Mouse (Mus musculus): ENCODE measurements around the gene Ralbp1. TPM values are rescaled to one million over a fixed set of nuclear protein-coding genes. Genes with fewer than 3 reads are reported as not detected.

Ralbp1 gene
- polyA plus RNA-seq, 1 experiment, result 34.5 TPM

- no peaks in the 10 kb centered on the region for H3K27me3 ChIP-seq (ENCODE audit: control insufficient read depth)
- no peak overlapping the region for H3K4me3 ChIP-seq (replicated peaks)
- peaks cover 12% of the 10 kb centered on the region for H3K4me1 ChIP-seq (ENCODE audit: control insufficient read depth)
- H3K36me3 ChIP-seq (ENCODE audit: control insufficient read depth), result peaks cover 21% of the 10 kb centered on the region
- H3K9me3 ChIP-seq (ENCODE audit: control insufficient read depth, low read length), result no peaks in the 10 kb centered on the region
- no peak for TF ChIP-seq GATA1 (IDR thresholded peaks at IDR 0.05; ENCODE audit: low read length)
- TF ChIP-seq TAL1 (IDR thresholded peaks at IDR 0.05; ENCODE audit: low read length), result peak; percentile 41; the same call in 2 of the 3 replicates
These were observed 33.6 kb upstream of the Ralbp1 start for GRCm38 (mm10) chr17:65919235-65919634.

GRCm38 (mm10) chr17:65916135-65916668 is 30.6 kb upstream of the Ralbp1 start:
- TF ChIP-seq GATA1 (IDR thresholded peaks at IDR 0.05; ENCODE audit: low read length) (no peak), TAL1 (IDR thresholded peaks at IDR 0.05; ENCODE audit: low read length) (no peak)
- no peak overlapping the region for H3K4me3 ChIP-seq (replicated peaks)
- H3K9me3 ChIP-seq (ENCODE audit: control insufficient read depth, low read length), result no peaks in the 10 kb centered on the region
- H3K27me3 ChIP-seq (ENCODE audit: control insufficient read depth), result no peaks in the 10 kb centered on the region
- peaks cover 2% of the 10 kb centered on the region; the same call in 1 of the 2 replicates for H3K36me3 ChIP-seq (ENCODE audit: control insufficient read depth)
- peaks cover 15% of the 10 kb centered on the region for H3K4me1 ChIP-seq (ENCODE audit: control insufficient read depth)

- Histone ChIP-seq H3K4me1 (ENCODE audit: control insufficient read depth) (peaks cover 7% of the 10 kb centered on the region), H3K27me3 (ENCODE audit: control insufficient read depth) (no peaks in the 10 kb centered on the region), H3K36me3 (ENCODE audit: control insufficient read depth) (no peaks in the 10 kb centered on the region), H3K4me3 (replicated peaks) (no peak overlapping the region), H3K9me3 (ENCODE audit: control insufficient read depth, low read length) (no peaks in the 10 kb centered on the region)
- no peak for TF ChIP-seq GATA1 (IDR thresholded peaks at IDR 0.05; ENCODE audit: low read length)
- TF ChIP-seq TAL1 (IDR thresholded peaks at IDR 0.05; ENCODE audit: low read length), result no peak
These were observed 28.5 kb upstream of the Ralbp1 start for GRCm38 (mm10) chr17:65914083-65914482.

GRCm38 (mm10) chr17:65912202-65912601 is 26.6 kb upstream of the Ralbp1 start:
- Histone ChIP-seq H3K27me3 (ENCODE audit: control insufficient read depth) (no peaks in the 10 kb centered on the region), H3K36me3 (ENCODE audit: control insufficient read depth) (no peaks in the 10 kb centered on the region), H3K9me3 (ENCODE audit: control insufficient read depth, low read length) (no peaks in the 10 kb centered on the region), H3K4me3 (replicated peaks) (no peak overlapping the region), H3K4me1 (ENCODE audit: control insufficient read depth) (peaks cover 4% of the 10 kb centered on the region)
- TF ChIP-seq GATA1 (IDR thresholded peaks at IDR 0.05; ENCODE audit: low read length), result no peak
- no peak for TF ChIP-seq TAL1 (IDR thresholded peaks at IDR 0.05; ENCODE audit: low read length)

GRCm38 (mm10) chr17:65911285-65912069 is 25.9 kb upstream of the Ralbp1 start:
- no peaks in the 10 kb centered on the region for H3K36me3 ChIP-seq (ENCODE audit: control insufficient read depth)
- no peaks in the 10 kb centered on the region for H3K27me3 ChIP-seq (ENCODE audit: control insufficient read depth)
- no peak for TF ChIP-seq TAL1 (IDR thresholded peaks at IDR 0.05; ENCODE audit: low read length)
- TF ChIP-seq GATA1 (IDR thresholded peaks at IDR 0.05; ENCODE audit: low read length), result no peak
- peaks cover 9% of the 10 kb centered on the region for H3K4me1 ChIP-seq (ENCODE audit: control insufficient read depth)
- no peaks in the 10 kb centered on the region for H3K9me3 ChIP-seq (ENCODE audit: control insufficient read depth, low read length)
- H3K4me3 ChIP-seq (replicated peaks), result no peak overlapping the region

GRCm38 (mm10) chr17:65908270-65908669 is 22.7 kb upstream of the Ralbp1 start:
- H3K4me3 ChIP-seq (replicated peaks), result no peak overlapping the region
- no peaks in the 10 kb centered on the region for H3K27me3 ChIP-seq (ENCODE audit: control insufficient read depth)
- TF ChIP-seq TAL1 (IDR thresholded peaks at IDR 0.05; ENCODE audit: low read length), result no peak
- TF ChIP-seq GATA1 (IDR thresholded peaks at IDR 0.05; ENCODE audit: low read length), result no peak
- H3K36me3 ChIP-seq (ENCODE audit: control insufficient read depth), result no peaks in the 10 kb centered on the region
- H3K9me3 ChIP-seq (ENCODE audit: control insufficient read depth, low read length), result peaks cover 7% of the 10 kb centered on the region
- H3K4me1 ChIP-seq (ENCODE audit: control insufficient read depth), result peaks cover 10% of the 10 kb centered on the region

- TF ChIP-seq TAL1 (IDR thresholded peaks at IDR 0.05; ENCODE audit: low read length) (no peak), GATA1 (IDR thresholded peaks at IDR 0.05; ENCODE audit: low read length) (no peak)
- Histone ChIP-seq H3K36me3 (ENCODE audit: control insufficient read depth) (no peaks in the 10 kb centered on the region), H3K4me3 (replicated peaks) (peak overlapping the region; percentile 10), H3K27me3 (ENCODE audit: control insufficient read depth) (no peaks in the 10 kb centered on the region), H3K9me3 (ENCODE audit: control insufficient read depth, low read length) (peaks cover 12% of the 10 kb centered on the region), H3K4me1 (ENCODE audit: control insufficient read depth) (peaks cover 10% of the 10 kb centered on the region)
These were observed 21.4 kb upstream of the Ralbp1 start for GRCm38 (mm10) chr17:65906895-65907401.

GRCm38 (mm10) chr17:65906313-65906894 is 20.8 kb upstream of the Ralbp1 start:
- no peaks in the 10 kb centered on the region for H3K27me3 ChIP-seq (ENCODE audit: control insufficient read depth)
- peaks cover 12% of the 10 kb centered on the region for H3K9me3 ChIP-seq (ENCODE audit: control insufficient read depth, low read length)
- no peak overlapping the region for H3K4me3 ChIP-seq (replicated peaks)
- H3K36me3 ChIP-seq (ENCODE audit: control insufficient read depth), result no peaks in the 10 kb centered on the region
- no peak for TF ChIP-seq GATA1 (IDR thresholded peaks at IDR 0.05; ENCODE audit: low read length)
- TF ChIP-seq TAL1 (IDR thresholded peaks at IDR 0.05; ENCODE audit: low read length), result no peak
- peaks cover 10% of the 10 kb centered on the region for H3K4me1 ChIP-seq (ENCODE audit: control insufficient read depth)

- Histone ChIP-seq H3K36me3 (ENCODE audit: control insufficient read depth) (no peaks in the 10 kb centered on the region), H3K9me3 (ENCODE audit: control insufficient read depth, low read length) (peaks cover 12% of the 10 kb centered on the region), H3K4me1 (ENCODE audit: control insufficient read depth) (peaks cover 10% of the 10 kb centered on the region), H3K4me3 (replicated peaks) (no peak overlapping the region), H3K27me3 (ENCODE audit: control insufficient read depth) (no peaks in the 10 kb centered on the region)
- TF ChIP-seq TAL1 (IDR thresholded peaks at IDR 0.05; ENCODE audit: low read length) (no peak), GATA1 (IDR thresholded peaks at IDR 0.05; ENCODE audit: low read length) (no peak)
These were observed 19.6 kb upstream of the Ralbp1 start for GRCm38 (mm10) chr17:65905241-65905640.

All from erythroblast, embryonic 14.5 days (primary cell).